Mouse (Mus musculus): ENCODE measurements around the gene Fbrsl1. TPM values are rescaled to one million over a fixed set of nuclear protein-coding genes. Genes with fewer than 3 reads are reported as not detected.
A peak's percentile ranks its signal among the peaks of the same experiment; 100 is the strongest.
"Not testable (repeated sequence)": the region's sequence is repeated elsewhere in the genome, so short reads cannot be mapped to it uniquely, and the experiment has no call there.

Gene Fbrsl1
- polyA plus RNA-seq, 1 experiment, result 31.2 TPM

GRCm38 (mm10) chr5:110437632-110438261, 10.6 kb downstream of the Fbrsl1 start:
- H3K4me1 ChIP-seq (ENCODE audit: control insufficient read depth, insufficient read depth, low read length), result peaks cover 3% of the 10 kb centered on the region; the same call in 1 of the 2 replicates
- TF ChIP-seq CTCF (IDR thresholded peaks at IDR 0.05; ENCODE audit: control insufficient read depth, insufficient read depth, insufficient replicate concordance, low read depth, low read length) (no peak), POLR2A (IDR thresholded peaks at IDR 0.05; ENCODE audit: control insufficient read depth, low read depth, low read length) (no peak)
- no peak overlapping the region for H3K4me3 ChIP-seq (ENCODE audit: control insufficient read depth, low read depth, low read length)
- H3K36me3 ChIP-seq (ENCODE audit: control insufficient read depth, insufficient read depth, low read length), result no peaks in the 10 kb centered on the region
- no peaks in the 10 kb centered on the region for H3K27me3 ChIP-seq (ENCODE audit: control insufficient read depth, insufficient read depth, low read length)
- H3K27ac ChIP-seq (ENCODE audit: control insufficient read depth, insufficient read depth, low read depth, low read length), result no peak overlapping the region

GRCm38 (mm10) chr5:110436166-110436565, 12.1 kb downstream of the Fbrsl1 start:
- not testable (repeated sequence) for H3K4me1 ChIP-seq (ENCODE audit: control insufficient read depth, insufficient read depth, low read length); H3K27me3 ChIP-seq (ENCODE audit: control insufficient read depth, insufficient read depth, low read length); H3K36me3 ChIP-seq (ENCODE audit: control insufficient read depth, insufficient read depth, low read length); H3K27ac ChIP-seq (ENCODE audit: control insufficient read depth, insufficient read depth, low read depth, low read length); H3K4me3 ChIP-seq (ENCODE audit: control insufficient read depth, low read depth, low read length)

GRCm38 (mm10) chr5:110434816-110435215, 13.5 kb downstream of the Fbrsl1 start:
- Histone ChIP-seq H3K4me3 (ENCODE audit: control insufficient read depth, low read depth, low read length) (no peak overlapping the region), H3K27ac (ENCODE audit: control insufficient read depth, insufficient read depth, low read depth, low read length) (no peak overlapping the region), H3K4me1 (ENCODE audit: control insufficient read depth, insufficient read depth, low read length) (peaks cover 3% of the 10 kb centered on the region; the same call in 1 of the 2 replicates), H3K36me3 (ENCODE audit: control insufficient read depth, insufficient read depth, low read length) (peaks cover 2% of the 10 kb centered on the region; the same call in 1 of the 2 replicates), H3K27me3 (ENCODE audit: control insufficient read depth, insufficient read depth, low read length) (no peaks in the 10 kb centered on the region)
- TF ChIP-seq CTCF (IDR thresholded peaks at IDR 0.05; ENCODE audit: control insufficient read depth, insufficient read depth, insufficient replicate concordance, low read depth, low read length) (no peak), POLR2A (IDR thresholded peaks at IDR 0.05; ENCODE audit: control insufficient read depth, low read depth, low read length) (no peak)

GRCm38 (mm10) chr5:110429045-110429444, 19.3 kb downstream of the Fbrsl1 start:
- no peaks in the 10 kb centered on the region for H3K4me1 ChIP-seq (ENCODE audit: control insufficient read depth, insufficient read depth, low read length)
- H3K36me3 ChIP-seq (ENCODE audit: control insufficient read depth, insufficient read depth, low read length), result peaks cover 2% of the 10 kb centered on the region; the same call in 1 of the 2 replicates
- TF ChIP-seq CTCF (IDR thresholded peaks at IDR 0.05; ENCODE audit: control insufficient read depth, insufficient read depth, insufficient replicate concordance, low read depth, low read length) (peak; percentile 38; the same call in 1 of the 2 replicates), POLR2A (IDR thresholded peaks at IDR 0.05; ENCODE audit: control insufficient read depth, low read depth, low read length) (no peak)
- H3K4me3 ChIP-seq (ENCODE audit: control insufficient read depth, low read depth, low read length), result no peak overlapping the region
- no peaks in the 10 kb centered on the region for H3K27me3 ChIP-seq (ENCODE audit: control insufficient read depth, insufficient read depth, low read length)
- H3K27ac ChIP-seq (ENCODE audit: control insufficient read depth, insufficient read depth, low read depth, low read length), result no peak overlapping the region

GRCm38 (mm10) chr5:110428290-110428689, 20.0 kb downstream of the Fbrsl1 start:
- Histone ChIP-seq H3K4me1 (ENCODE audit: control insufficient read depth, insufficient read depth, low read length) (no peaks in the 10 kb centered on the region), H3K27ac (ENCODE audit: control insufficient read depth, insufficient read depth, low read depth, low read length) (no peak overlapping the region), H3K27me3 (ENCODE audit: control insufficient read depth, insufficient read depth, low read length) (no peaks in the 10 kb centered on the region), H3K36me3 (ENCODE audit: control insufficient read depth, insufficient read depth, low read length) (peaks cover 2% of the 10 kb centered on the region; the same call in 1 of the 2 replicates), H3K4me3 (ENCODE audit: control insufficient read depth, low read depth, low read length) (no peak overlapping the region)
- TF ChIP-seq CTCF (IDR thresholded peaks at IDR 0.05; ENCODE audit: control insufficient read depth, insufficient read depth, insufficient replicate concordance, low read depth, low read length) (no peak), POLR2A (IDR thresholded peaks at IDR 0.05; ENCODE audit: control insufficient read depth, low read depth, low read length) (no peak)

- TF ChIP-seq CTCF (IDR thresholded peaks at IDR 0.05; ENCODE audit: control insufficient read depth, insufficient read depth, insufficient replicate concordance, low read depth, low read length) (no peak), POLR2A (IDR thresholded peaks at IDR 0.05; ENCODE audit: control insufficient read depth, low read depth, low read length) (no peak)
- no peaks in the 10 kb centered on the region for H3K27me3 ChIP-seq (ENCODE audit: control insufficient read depth, insufficient read depth, low read length)
- H3K4me1 ChIP-seq (ENCODE audit: control insufficient read depth, insufficient read depth, low read length), result no peaks in the 10 kb centered on the region
- H3K4me3 ChIP-seq (ENCODE audit: control insufficient read depth, low read depth, low read length), result no peak overlapping the region
- no peaks in the 10 kb centered on the region for H3K36me3 ChIP-seq (ENCODE audit: control insufficient read depth, insufficient read depth, low read length)
- H3K27ac ChIP-seq (ENCODE audit: control insufficient read depth, insufficient read depth, low read depth, low read length), result no peak overlapping the region
Measured at GRCm38 (mm10) chr5:110425187-110425586, 23.1 kb downstream of the Fbrsl1 start.

GRCm38 (mm10) chr5:110424204-110424603, 24.1 kb downstream of the Fbrsl1 start:
- Histone ChIP-seq H3K4me3 (ENCODE audit: control insufficient read depth, low read depth, low read length) (no peak overlapping the region), H3K36me3 (ENCODE audit: control insufficient read depth, insufficient read depth, low read length) (no peaks in the 10 kb centered on the region), H3K27ac (ENCODE audit: control insufficient read depth, insufficient read depth, low read depth, low read length) (no peak overlapping the region), H3K27me3 (ENCODE audit: control insufficient read depth, insufficient read depth, low read length) (no peaks in the 10 kb centered on the region), H3K4me1 (ENCODE audit: control insufficient read depth, insufficient read depth, low read length) (no peaks in the 10 kb centered on the region)
- TF ChIP-seq POLR2A (IDR thresholded peaks at IDR 0.05; ENCODE audit: control insufficient read depth, low read depth, low read length) (no peak), CTCF (IDR thresholded peaks at IDR 0.05; ENCODE audit: control insufficient read depth, insufficient read depth, insufficient replicate concordance, low read depth, low read length) (no peak)

Measured in testis, adult 2 months (tissue).